Mouse (Mus musculus) erythroblast, embryonic 14.5 days (primary cell): Measurements from ENCODE around the gene Slc28a1.

Experiments used
- GATA1 ChIP-seq: IDR thresholded peaks from 2 replicates; pipeline ENCODE4 v1.6.1; 2012; ENCODE audit warnings: low read length, inconsistent platforms, mixed read lengths
- TAL1 ChIP-seq: IDR thresholded peaks from 3 replicates; pipeline ENCODE4 v1.6.1; 2012; ENCODE audit warnings: low read length, inconsistent platforms, mixed read lengths

GRCm38 (mm10) chr7:81149759-81150158 lies 35.2 kb downstream of the Slc28a1 start:
- no peak for TF ChIP-seq GATA1
- no peak for TF ChIP-seq TAL1
